Mouse (Mus musculus) granulocyte monocyte progenitor cell, adult 5-6 weeks (primary cell): Measurements from ENCODE around the gene Atp5j2. TPM values are rescaled to one million over a fixed set of nuclear protein-coding genes. Genes with fewer than 3 reads are reported as not detected.

ENCODE experiments used
- total RNA-seq, 2 experiments: library from RNA; stranded (forward) in 1 of 2; stranded (reverse) in 1 of 2; fragments of 200-712, 200-1000 nt in 1 of 2; fragments of >200 nt in 1 of 2; fragmentation: Nextera tagmentation in 1 of 2; gene quantifications; 2 replicates each; pipeline ENCODE4 v1.2.3; 2014 to 2017

Atp5j2 gene
- total RNA-seq, 2 experiments from 2014 or later: 127 to 531 TPM

Other genes starting within 250 kb of the Atp5j2 start
- gene Smurf1, start 226.2 kb downstream of the Atp5j2 start, total RNA-seq (2014; fragmentation: Nextera tagmentation): 2.0 and 5.9 TPM in 2 replicates
- 3.4 and 4.6 TPM in 2 replicates for gene Smurf1, start 226.2 kb downstream of the Atp5j2 start, total RNA-seq (2017)
- not detected in 2 replicates for gene Gm4871, start 159.3 kb downstream of the Atp5j2 start, total RNA-seq (2014; fragmentation: Nextera tagmentation)
- not detected in 2 replicates for gene Gm4871, start 159.3 kb downstream of the Atp5j2 start, total RNA-seq (2017)
- not detected in 2 replicates for gene 1700018F24Rik, start 149.1 kb downstream of the Atp5j2 start, total RNA-seq (2014; fragmentation: Nextera tagmentation)
- not detected in 2 replicates for gene 1700018F24Rik, start 149.1 kb downstream of the Atp5j2 start, total RNA-seq (2017)
- 76.8 and 81.1 TPM in 2 replicates for gene Arpc1a, start 108.2 kb downstream of the Atp5j2 start, total RNA-seq (2014; fragmentation: Nextera tagmentation)
- gene Arpc1a, start 108.2 kb downstream of the Atp5j2 start, total RNA-seq (2017): 42.0 and 48.1 TPM in 2 replicates
- not detected in 2 replicates for gene Kpna7, start 108.0 kb downstream of the Atp5j2 start, total RNA-seq (2014; fragmentation: Nextera tagmentation)
- gene Kpna7, start 108.0 kb downstream of the Atp5j2 start, total RNA-seq (2017): not detected in 2 replicates
- 404 and 492 TPM in 2 replicates for gene Arpc1b, start 77.8 kb downstream of the Atp5j2 start, total RNA-seq (2014; fragmentation: Nextera tagmentation)
- 197 and 242 TPM in 2 replicates for gene Arpc1b, start 77.8 kb downstream of the Atp5j2 start, total RNA-seq (2017)
- 59.3 and 90.3 TPM in 2 replicates for gene Pdap1, start 51.8 kb downstream of the Atp5j2 start, total RNA-seq (2014; fragmentation: Nextera tagmentation)
- gene Pdap1, start 51.8 kb downstream of the Atp5j2 start, total RNA-seq (2017): 92.6 and 159 TPM in 2 replicates
- gene Bud31, start 51.7 kb downstream of the Atp5j2 start, total RNA-seq (2014; fragmentation: Nextera tagmentation): 108 and 163 TPM in 2 replicates
- 194 and 205 TPM in 2 replicates for gene Bud31, start 51.7 kb downstream of the Atp5j2 start, total RNA-seq (2017)
- 9.3 and 10.5 TPM in 2 replicates for gene Ptcd1, start 25.0 kb downstream of the Atp5j2 start, total RNA-seq (2014; fragmentation: Nextera tagmentation)
- gene Ptcd1, start 25.0 kb downstream of the Atp5j2 start, total RNA-seq (2017): 12.8 and 14.7 TPM in 2 replicates
- 42.2 and 45.3 TPM in 2 replicates for gene Cpsf4, start 24.8 kb downstream of the Atp5j2 start, total RNA-seq (2014; fragmentation: Nextera tagmentation)
- 47.9 and 51.3 TPM in 2 replicates for gene Cpsf4, start 24.8 kb downstream of the Atp5j2 start, total RNA-seq (2017)
- 1.6 and 6.2 TPM in 2 replicates for gene Zkscan14, start 9.8 kb upstream of the Atp5j2 start, total RNA-seq (2014; fragmentation: Nextera tagmentation)
- 20.8 and 21.1 TPM in 2 replicates for gene Zkscan14, start 9.8 kb upstream of the Atp5j2 start, total RNA-seq (2017)
- gene Zkscan5, start 12.5 kb upstream of the Atp5j2 start, total RNA-seq (2014; fragmentation: Nextera tagmentation): 6.8 and 8.5 TPM in 2 replicates
- 7.9 and 10.1 TPM in 2 replicates for gene Zkscan5, start 12.5 kb upstream of the Atp5j2 start, total RNA-seq (2017)
- gene Zfp655, start 39.7 kb upstream of the Atp5j2 start, total RNA-seq (2014; fragmentation: Nextera tagmentation): 28.2 and 34.0 TPM in 2 replicates
- 33.5 and 37.3 TPM in 2 replicates for gene Zfp655, start 39.7 kb upstream of the Atp5j2 start, total RNA-seq (2017)
- gene Zscan25, start 88.4 kb upstream of the Atp5j2 start, total RNA-seq (2014; fragmentation: Nextera tagmentation): 12.1 and 13.2 TPM in 2 replicates
- 4.1 and 10.4 TPM in 2 replicates for gene Zscan25, start 88.4 kb upstream of the Atp5j2 start, total RNA-seq (2017)
- gene Cyp3a57, start 153.2 kb upstream of the Atp5j2 start, total RNA-seq (2014; fragmentation: Nextera tagmentation): not detected in 2 replicates
- gene Cyp3a57, start 153.2 kb upstream of the Atp5j2 start, total RNA-seq (2017): not detected in 2 replicates